Mouse (Mus musculus) lung, postnatal 36 days (tissue): ENCODE results near the gene Fam171a1.
"Not testable (repeated sequence)": the region's sequence is repeated elsewhere in the genome, so short reads cannot be mapped to it uniquely, and the experiment has no call there.

Experiments
- DNase-seq: peaks from one replicate; pipeline ENCODE4 v3.0.0; 2022; ENCODE audit warnings: mixed read lengths

Gene Fam171a1

DNA sequence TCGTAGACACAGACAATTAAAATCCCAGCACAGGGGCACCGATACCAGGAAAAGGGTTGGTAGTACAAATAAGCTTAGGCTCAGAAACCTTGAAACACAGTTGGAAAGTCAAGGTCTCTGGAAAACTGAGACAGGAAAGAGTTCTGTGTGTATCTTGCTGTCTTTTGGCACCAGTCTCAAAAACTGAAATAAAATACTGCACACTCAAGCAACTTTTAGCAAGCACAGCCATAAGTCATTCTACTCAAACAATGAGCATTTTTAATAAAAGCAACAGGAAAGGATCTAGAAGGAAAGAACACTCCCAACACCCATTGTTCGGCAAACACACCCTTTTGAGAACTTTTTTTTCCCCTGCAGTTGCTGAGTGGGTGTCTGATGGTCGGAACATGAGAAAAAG lies at the start of gene Fam171a1:
Fam171a1 (plus strand) TSS at position 359 of the 400 bp plus-strand sequence.
- no peak for DNase-seq

DNA sequence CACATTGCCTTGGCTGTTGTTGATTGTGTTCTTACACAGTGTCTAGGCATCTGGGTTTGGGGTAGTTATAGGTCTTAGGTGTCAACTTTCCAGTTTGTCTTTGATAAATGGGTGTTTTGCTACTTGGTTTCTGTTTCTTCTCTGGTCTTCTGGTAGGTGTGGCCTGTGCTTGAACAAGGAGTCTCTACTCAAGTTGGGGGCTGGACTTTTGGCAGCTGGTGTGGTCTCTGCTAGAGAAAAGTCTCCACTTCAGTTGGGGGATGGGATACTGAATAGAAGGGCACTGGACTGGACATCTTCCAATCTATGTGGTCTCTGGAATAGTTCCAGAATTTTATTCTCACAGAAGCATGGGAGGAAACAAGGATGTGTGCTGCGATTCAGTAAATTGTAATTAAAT lies 44.9 kb upstream of the Fam171a1 start:
- no peak for DNase-seq

DNA sequence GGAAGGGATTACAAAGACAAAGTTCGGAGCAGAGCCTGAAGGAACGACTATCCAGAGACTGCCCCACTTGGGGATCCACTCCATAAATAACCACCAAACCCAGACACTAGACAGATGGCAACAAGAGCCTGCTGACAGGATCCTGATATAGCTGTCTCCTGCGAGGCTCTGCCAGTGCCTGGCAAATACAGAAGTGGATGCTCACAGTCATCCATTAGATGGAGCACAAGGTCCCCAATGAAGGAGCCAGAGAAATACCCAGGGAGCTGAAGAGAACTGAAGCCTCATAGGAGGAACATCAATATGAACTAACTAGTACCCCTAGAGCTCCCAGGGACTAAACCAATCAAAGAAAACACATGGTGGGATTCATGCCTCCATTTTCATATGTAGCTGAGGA lies 25.7 kb upstream of the Fam171a1 start:
- DNase-seq = not testable (repeated sequence)

DNA sequence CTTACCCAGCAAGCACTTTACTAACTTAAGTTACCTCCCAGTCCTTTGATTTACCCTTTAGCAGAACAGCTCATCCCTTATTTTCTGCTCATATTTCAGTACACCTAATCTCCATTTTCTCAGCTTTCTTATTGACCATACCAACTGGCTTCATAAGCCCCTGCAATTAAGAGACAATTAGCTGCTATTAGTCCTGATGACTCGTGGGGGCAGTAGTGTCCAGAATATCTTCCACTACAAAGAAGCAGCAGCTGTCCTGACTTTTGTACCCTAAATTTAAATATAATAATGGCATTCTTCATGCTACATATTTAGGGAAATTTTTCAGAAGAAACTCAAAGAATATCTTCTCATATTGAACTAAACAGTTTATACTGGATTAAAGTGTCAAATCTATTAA lies 24.8 kb upstream of the Fam171a1 start:
- DNase-seq = peak; percentile 59

DNA sequence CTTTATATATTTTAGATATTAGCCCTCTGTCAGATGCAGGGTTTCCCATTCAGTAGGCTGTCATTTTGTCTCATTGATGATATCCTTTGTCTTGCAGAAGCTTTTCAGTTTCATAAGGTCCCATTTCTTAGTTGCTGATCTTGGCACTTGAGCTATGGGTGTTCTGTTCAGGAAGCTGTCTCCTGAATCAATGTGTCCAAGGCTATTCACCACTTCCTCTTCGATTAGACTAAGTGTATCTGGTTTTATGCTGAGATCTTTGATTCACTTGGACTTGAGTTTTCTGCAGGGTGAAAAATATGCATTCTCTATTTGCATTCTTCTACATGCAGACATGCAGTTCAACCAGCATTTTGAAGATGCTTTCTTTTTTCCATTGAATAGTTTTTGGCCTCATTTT lies 17.9 kb upstream of the Fam171a1 start:
- DNase-seq = no peak

DNA sequence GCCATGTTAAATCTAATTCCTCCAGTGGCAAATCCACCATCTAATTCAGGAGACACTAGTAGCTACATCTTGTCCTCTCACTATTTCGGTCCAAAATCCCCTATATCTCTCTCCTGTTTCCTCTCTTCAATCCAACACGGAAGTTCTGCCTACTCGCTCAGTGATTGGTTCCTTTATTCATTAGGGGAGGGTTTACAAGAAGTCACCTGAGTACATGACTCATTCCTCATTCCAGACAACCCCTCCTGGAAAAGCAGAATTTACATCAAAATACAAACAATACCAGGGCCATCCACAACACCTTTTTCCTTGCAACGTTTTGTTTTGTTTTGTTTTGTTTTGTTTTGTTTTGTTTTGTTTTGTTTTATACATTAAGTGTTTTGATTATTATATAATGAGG lies 14.1 kb upstream of the Fam171a1 start:
- DNase-seq = no peak

DNA sequence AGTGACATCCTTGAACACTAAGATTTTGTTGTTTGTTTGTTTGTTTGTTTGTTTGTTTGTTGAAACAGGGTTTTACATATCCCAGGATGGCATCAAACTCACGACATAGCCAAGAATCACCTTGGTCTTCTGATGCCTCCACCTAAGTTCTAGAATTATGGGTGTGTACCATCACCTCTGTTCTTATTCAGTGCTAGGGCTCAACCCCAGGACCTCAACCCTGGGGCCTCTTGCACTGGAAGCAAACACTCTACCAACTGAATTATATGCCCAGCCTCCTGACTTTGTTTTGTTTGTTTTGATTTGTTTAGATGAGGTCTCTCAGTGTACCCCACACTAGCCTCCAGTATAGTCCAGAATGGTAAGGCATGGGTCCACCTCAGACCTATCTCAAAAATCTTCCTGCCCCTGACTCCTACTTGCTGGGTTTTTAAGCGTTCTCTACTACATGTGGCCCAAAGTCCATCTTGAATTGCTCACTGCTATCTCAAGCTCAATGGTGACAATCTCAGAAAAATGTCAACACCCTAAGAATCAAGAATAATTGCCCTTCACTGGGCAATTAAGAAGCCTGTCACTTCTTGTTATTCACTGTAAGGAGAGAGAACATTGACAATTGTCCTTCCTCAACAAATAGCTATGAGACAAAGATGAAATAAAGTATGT lies 12.6 kb upstream of the Fam171a1 start:
- no peak for DNase-seq

DNA sequence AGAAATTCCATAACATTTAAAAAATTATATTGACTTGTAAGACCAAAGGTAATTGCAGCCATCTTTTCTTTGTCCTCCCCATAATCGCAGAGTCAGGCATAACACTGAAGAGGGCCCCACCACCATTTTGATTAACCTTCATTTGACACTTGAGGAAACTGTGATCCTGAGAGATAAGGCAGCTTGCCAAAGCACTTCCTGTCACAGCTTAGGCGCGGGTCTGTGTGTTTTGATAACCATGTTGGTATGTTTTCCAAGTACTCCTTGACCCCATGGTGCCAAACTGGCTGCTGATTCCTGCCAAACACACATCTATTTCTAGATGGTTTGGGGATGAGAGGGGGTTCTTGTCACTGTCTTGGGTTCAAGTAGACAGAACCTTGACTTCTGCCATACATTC lies 11.7 kb upstream of the Fam171a1 start:
- peak; percentile 78 for DNase-seq

DNA sequence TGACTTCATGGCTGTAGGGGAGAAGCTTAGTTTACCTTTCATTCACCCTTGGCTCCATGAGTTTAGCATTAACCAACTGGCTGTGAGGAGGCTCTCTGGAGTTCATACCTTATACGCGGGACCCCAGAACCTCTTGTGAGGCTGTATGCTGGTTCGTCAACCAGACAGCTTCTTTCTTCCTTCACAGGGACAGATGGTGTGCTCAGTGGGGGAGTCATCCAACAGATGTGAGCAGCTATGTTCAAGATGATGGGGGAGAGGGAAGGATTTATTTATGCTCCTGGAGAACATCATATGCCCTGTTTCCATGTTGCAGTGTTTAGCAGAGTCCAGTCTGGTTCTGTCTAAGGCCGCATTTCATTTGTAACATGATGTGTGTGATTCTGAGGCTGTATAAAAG lies 6.6 kb upstream of the Fam171a1 start:
- no peak for DNase-seq

DNA sequence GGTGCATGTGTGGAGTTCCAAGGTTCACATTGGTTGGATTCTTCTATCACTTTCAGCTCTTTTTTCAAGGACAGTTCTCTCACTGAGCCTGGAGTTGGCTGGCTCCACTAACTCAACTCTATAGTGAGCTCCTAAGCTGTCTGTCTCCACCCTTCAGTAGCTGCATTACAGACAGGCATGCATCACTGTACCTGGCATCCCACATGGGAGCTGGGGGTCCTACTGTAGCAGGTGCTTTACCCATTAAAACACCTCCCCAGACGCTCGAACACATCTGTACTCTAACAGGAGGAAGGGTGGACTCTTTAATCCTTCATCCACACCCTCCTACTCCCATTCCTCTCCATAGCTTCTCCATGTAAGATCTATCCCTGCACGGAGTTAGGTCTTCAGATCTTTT lies 5.6 kb upstream of the Fam171a1 start:
- DNase-seq = no peak

DNA sequence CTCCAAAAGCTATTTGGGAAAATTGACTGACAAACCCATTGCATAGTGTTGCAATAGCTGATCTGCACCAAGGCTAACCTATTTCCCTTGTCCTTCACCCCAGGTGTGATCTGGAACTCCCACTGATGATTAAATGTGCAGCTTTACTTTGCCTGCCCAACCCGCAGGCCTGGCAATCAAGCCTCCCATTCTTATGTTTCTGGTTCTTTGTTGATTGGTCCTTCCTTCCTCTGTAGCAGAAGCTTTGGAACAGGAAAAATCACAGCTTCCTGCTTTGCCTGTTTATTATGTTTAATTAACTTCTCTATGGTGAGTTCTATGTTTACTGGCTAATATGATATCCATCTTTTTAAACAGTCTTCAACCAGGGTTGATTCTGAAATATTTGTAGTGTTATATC lies 5.2 kb upstream of the Fam171a1 start:
- DNase-seq = peak; percentile 35

DNA sequence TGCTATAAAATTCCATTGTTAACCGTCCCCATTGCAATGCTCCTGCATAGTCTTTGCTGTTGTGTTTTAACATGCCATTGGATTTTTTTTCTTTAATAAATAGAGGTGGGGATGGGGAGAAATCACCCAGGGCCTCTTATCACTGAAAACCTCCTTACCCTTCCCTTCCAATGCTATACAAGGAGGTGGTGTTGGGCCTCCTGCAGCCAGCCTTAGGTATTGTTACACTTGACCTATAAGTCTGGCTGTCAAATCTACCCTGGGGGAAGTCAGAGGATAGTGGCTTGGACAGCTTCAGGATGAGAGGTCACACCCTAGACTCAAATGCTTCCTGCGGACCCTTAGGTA lies 3.8 kb downstream of the Fam171a1 start:
- no peak for DNase-seq

DNA sequence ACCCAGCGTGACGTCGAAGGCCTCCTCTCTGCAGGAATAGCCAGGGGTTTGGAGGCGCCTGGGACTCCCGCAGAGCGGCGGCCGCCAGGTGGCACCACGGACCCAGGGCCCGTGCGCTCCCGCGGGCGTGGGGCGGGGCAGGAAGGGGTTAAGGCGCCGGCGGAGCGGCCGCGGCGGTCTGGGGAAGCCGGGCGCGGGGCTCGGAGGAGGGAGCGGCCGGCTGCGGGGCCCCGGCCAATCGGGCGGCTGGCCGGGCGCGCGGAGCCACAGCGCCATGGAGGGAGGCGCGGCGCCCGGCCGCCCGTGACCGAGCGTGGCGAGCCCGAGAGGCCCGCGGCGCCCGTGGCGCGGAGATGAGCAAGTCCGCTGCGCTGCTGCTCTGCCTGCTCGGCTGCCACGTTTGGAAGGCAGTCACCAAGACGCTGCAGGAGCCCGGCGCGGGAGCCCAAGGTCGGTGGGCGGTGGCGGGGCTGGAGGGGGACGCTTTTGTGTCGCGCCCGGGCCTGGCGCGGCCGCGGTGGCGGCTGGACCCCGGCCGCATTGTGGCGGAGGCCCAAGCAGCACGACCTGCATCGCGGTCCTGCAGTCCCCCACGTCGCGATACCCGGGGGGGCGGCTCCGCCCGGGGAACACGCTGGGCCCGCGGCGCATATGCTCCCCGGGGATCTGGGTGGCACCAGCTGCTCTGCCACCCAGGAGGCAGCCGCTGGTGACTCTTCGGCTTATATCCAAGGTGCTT lies 4.3 kb downstream of the Fam171a1 start:
- peak; percentile 89 for DNase-seq

DNA sequence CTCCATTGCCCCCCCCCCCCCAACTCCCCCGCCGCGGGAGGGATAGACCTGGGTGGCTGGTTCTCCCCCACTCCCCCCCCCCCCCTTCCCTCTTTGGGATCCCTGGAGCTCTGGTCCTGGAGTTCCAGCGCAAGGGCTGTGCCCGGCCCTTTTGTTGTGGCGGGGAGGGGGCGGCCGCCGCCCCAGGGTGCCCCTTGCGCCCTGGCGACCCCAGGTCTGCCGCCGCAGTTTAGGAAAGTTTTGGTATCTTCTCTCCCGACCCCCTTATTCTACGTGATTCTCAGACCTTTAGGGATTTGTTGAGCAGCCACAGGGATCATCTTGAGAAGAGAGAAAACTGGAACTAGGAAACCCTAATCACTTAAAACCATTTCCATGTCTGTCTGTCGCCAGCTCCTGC lies 4.9 kb downstream of the Fam171a1 start:
- DNase-seq = no peak

DNA sequence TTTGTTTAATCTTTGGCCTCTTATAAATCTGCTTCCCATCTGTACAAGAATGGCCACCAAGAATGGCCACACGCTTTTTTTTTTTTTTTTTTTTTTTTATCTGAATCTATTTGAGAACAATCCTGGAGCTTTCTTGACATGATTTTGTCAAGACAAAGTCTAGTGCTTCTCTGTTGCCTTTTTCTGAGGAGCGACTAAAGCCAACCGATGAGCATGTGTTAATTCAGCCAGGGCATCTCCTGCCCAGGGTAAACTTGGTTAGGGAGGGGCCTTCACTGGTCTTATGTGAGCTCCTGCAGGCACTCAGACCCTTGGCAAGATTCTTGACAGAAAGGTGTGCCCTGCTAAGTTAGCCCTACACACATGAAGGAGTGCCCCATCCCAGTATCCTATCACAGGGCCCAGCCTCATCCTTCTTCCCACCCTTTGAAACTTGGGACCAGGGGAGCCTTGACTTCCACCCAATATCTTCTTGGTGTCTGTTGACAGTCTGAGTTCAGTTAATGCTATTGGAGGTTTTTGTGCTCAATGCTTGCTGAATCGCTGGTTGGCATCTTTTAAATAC lies 5.4 kb downstream of the Fam171a1 start:
- DNase-seq = no peak

DNA sequence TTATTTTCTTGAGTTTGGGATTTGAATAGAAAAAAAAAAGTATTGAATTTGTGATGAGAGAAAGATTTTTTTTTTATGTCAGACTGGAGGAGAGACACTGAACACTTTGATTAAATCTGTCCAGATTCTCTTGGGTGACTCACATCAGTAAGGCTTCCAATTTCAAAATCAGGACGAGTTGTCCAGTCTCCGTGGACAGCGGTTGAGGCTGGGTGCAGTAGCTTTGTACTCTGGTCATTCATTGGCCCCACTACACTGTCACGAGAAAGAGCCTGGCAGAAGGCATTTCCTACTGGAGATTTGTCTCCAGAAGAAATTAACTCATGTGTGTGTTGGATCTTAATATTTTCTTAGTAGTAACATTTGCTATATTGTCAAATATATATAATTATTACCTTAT lies 8.5 kb downstream of the Fam171a1 start:
- DNase-seq = peak; percentile 41

DNA sequence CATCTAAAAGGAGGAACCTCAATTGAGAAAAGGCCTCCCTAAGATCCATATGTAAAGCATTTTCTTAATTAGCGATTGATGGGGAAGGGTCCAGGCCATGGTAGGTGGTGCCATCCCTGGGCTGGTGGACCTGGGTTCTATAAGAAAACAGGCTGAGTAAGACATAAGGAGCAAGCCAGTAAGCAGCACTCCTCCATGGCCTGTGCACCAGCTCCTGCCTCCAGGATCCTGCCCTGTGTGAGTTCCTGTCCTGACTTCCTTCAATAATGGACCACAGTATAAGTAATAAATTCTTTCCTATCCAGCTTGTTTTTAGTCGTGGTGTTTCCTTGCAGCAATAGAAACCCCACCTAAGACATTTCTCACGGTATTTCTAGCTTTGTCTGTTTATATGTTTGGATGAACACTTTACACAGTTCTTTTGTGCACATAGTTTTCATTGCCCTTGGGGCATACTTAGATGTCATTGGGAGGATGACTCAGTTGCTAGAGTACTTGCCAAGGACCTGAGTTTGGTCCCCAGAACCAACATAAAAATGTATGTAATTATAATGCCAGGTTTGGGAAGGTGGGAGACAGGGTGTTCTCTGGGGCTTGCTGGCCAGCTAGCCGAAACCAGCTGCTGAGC lies 13.3 kb downstream of the Fam171a1 start:
- DNase-seq = no peak

DNA sequence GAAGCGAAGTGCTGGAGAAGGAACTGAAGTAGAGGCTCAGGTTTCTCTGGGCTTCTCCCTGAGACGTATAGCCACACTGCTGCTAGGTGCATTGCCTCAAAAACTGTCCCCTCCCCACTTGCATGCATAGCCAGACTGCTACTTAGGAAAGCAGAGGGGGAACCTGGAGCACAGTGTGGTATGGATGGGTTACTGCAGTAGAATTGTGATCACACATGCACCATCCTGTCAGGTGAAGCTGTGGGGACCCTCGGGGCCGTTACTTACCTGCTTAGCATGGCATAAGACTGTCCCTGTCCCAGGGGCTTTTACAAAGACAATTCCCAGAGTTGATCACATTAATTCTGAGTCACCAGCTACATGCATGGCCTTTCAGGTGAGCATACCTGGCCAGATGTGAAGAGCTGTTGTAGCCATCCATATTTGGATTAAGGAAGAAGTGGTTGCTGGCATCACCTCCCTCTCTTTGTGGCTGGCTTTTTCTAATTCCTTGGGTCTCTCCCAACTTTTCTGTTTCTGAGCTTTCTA lies 14.4 kb downstream of the Fam171a1 start:
- DNase-seq = no peak

DNA sequence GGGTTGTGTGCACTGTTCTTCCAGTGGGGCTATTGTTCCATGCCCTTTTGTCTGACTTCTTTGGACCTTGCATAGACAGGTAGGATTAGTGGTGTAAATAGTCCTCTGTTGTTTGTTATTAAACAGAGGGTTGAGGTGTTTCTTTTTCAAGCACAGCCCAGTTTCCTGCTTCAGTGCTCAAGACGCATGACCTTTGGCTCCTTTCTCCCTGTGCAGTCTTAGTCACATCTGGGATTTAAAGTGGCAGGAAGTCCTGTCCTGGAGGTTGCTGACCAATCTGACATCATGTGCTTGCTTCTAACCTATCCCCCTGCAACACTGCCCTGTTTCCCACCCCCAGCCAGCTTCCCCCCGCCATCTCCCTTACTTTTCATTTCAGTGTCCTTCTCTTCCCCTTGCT lies 14.9 kb downstream of the Fam171a1 start:
- peak; percentile 47 for DNase-seq

DNA sequence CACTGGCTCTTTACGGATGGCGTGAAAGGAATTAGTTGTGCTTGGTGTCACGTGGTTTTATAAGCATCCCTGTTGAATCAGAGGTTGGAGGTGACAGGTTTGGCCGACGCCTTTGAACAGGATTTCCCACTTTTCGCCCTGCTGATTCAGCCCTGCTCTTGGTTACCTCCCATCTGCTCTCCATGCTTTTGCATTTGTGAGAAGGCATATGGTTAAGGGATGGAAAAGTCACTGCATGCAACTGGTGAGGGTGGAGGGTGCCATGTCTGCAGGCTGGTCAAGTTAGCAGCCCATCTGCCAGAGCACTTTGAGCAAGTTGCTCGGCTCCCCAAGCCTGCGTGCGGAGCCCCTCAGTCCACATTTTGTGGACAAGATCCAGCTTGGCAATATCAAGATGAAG lies 18.4 kb downstream of the Fam171a1 start:
- DNase-seq = no peak

DNA sequence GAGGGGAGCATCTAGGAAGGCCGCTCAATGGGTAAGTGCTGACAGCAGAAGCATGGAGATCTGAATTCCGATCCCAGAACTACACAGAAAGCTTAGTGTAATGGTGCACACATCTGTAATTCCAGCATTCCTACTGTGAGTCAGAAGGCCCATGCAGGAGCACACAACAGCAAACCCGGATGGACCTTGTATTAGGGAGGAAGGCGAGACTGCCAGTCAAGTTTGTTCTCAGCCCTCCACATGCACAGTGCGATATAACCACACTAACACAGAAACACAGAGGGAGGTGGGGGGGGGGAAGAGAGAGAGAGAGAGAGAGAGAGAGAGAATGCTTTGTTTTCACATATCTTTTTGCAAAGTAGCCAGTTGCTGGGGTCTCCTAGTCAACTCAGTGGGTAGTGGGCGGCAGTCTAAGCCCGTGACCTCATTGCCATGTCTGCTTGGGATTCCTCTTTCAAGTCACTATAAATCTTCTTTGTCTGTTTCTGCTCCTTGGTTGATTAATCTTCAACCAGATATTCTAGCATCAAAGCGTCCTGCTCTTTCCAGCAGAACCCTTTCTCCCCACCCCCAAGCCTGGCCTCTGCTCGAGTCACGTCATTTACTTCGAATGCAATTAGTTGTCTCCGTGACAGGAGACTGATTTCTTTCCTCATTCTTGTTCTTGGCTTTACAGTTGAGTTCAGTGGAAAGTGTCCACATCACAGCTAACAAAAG lies 20.7 kb downstream of the Fam171a1 start:
- DNase-seq = peak; percentile 60

DNA sequence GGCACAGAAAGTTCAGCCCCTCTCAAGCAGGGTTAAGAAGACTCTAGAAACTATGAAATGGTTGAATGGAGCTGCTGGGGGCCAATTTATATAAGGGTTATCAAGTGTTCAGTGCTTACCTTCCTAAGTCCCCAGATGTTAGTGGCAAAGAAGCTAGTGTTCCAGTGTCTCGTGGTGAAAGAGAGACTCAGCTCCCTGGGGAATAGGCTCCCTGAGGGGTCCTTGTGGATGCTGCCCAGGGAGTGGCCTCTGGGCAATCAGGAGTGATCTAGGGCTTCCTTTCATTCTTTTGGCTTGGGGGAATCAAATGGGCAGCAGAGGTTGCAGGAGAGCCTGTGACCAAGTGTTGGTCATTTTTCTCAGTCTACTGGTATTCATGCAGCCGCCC lies 21.3 kb downstream of the Fam171a1 start:
- no peak for DNase-seq

DNA sequence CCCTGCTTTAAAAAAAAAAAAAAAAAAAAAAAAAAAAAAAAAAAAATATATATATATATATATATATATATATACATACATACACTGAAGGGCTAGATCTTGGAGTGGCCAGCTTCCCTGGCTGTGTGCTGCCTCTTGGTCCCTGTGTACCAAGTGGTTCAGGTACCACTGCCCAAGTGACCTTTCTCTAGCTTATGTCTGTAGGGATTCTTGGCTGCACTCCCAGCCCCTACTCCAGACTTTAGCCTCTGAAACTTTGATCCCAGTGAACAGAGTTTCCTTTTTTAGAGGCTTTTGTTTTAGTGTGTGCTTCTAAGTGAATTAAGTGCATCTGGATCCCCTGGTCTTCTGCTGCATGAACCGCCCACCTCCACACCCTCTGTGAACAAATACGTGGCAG lies 24.3 kb downstream of the Fam171a1 start:
- no peak for DNase-seq
